Mouse (Mus musculus): Measurements from ENCODE around the gene Esrrb. TPM values are rescaled to one million over a fixed set of nuclear protein-coding genes. Genes with fewer than 3 reads are reported as not detected.

Esrrb gene
- polyA plus RNA-seq (2015; fragmentation: Nextera tagmentation; extraction: Ambion mirVana), result 0.37 and 0.53 TPM in 2 replicates

GRCm38 (mm10) chr12:86360696-86361631 is at the start of gene Esrrb:
Esrrb (plus strand) TSS chr12:86361117.
- Histone ChIP-seq H3K27ac (no peak within 1 kb of the TSS), H3K9ac (no peak within 1 kb of the TSS), H3K4me2 (no peak within 1 kb of the TSS), H3K9me3 (replicated peaks) (no peaks in the 10 kb centered on the region), H3K36me3 (no peaks in the 10 kb centered on the region), H3K4me3 (replicated peaks) (no peak within 1 kb of the TSS), H3K4me1 (peaks cover 18% of the 10 kb centered on the region; the same call in 1 of the 2 replicates), H3K27me3 (peaks cover 33% of the 10 kb centered on the region)
- 39% methylated on average over 22 of the region's 22 CpGs for WGBS
- ATAC-seq (replicated peaks; ENCODE audit: low FRiP score), result no peak

- peaks cover 15% of the 10 kb centered on the region for H3K4me1 ChIP-seq
- H3K4me2 ChIP-seq, result peak overlapping the region; percentile 38
- no peak overlapping the region for H3K27ac ChIP-seq
- H3K4me3 ChIP-seq (replicated peaks), result peak overlapping the region; percentile 10
- WGBS, result 8% methylated on average over 12 of the region's 12 CpGs
- no peaks in the 10 kb centered on the region for H3K36me3 ChIP-seq
- peaks cover 10% of the 10 kb centered on the region for H3K27me3 ChIP-seq
- no peak overlapping the region for H3K9ac ChIP-seq
- no peaks in the 10 kb centered on the region for H3K9me3 ChIP-seq (replicated peaks)
- ATAC-seq (replicated peaks; ENCODE audit: low FRiP score), result 0 out of 2 replicates have a peak, but pooled peaks have one; percentile 15
Observed at GRCm38 (mm10) chr12:86320629-86321028, 40.3 kb upstream of the Esrrb start.

DNA sequence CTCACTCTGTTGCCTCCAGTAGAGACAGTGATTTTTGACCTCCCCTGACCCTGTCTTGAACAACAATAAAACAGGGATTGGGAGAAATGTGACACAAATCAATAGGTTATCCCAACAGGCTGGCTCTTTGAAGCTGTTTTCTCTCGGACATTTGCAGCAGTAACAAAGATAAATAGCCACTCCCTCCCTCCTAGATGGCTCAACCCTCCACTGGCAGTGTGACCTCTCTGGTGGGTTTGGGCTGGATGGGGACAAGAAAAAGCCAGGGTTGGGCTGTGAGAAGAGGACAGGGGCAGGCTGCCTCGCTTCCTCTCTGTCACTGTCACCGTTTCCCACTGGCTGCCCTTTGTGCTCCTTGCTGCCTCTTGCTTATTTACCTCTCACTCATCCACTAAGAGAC is 36.6 kb upstream of the Esrrb start:
- no peak overlapping the region for H3K4me3 ChIP-seq (replicated peaks)
- H3K27ac ChIP-seq, result no peak overlapping the region
- H3K4me2 ChIP-seq, result no peak overlapping the region
- peaks cover 6% of the 10 kb centered on the region for H3K27me3 ChIP-seq
- peaks cover 15% of the 10 kb centered on the region for H3K4me1 ChIP-seq
- H3K36me3 ChIP-seq, result no peaks in the 10 kb centered on the region
- no peak overlapping the region for H3K9ac ChIP-seq
- no peaks in the 10 kb centered on the region for H3K9me3 ChIP-seq (replicated peaks)
- ATAC-seq (replicated peaks; ENCODE audit: low FRiP score), result no peak
- 16% methylated on average over 3 of the region's 3 CpGs for WGBS

DNA sequence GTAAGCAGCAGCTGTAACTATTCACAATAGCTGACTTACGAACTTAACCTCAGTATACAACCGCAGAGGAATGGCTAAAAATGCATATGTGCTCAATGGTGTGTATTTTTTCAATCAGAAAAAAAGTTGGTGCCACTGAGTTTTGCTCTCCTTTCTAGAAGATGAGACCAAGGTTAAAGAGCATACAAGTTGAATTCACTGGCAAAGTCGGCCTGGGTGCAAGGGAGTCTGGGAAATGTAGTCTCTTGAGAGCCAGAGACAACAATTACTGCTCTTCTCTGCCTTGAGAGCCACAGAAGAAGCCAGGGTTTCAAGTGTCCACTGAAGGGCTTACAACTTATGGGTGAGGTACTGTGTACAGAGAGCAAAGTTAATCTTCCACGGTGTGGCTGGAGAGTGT is 31.1 kb upstream of the Esrrb start:
- Histone ChIP-seq H3K36me3 (no peaks in the 10 kb centered on the region), H3K4me1 (no peaks in the 10 kb centered on the region), H3K4me2 (no peak overlapping the region), H3K4me3 (replicated peaks) (no peak overlapping the region), H3K27me3 (no peaks in the 10 kb centered on the region), H3K27ac (no peak overlapping the region), H3K9me3 (replicated peaks) (no peaks in the 10 kb centered on the region), H3K9ac (no peak overlapping the region)
- WGBS, result 56% methylated on average over 4 of the region's 4 CpGs
- no peak for ATAC-seq (replicated peaks; ENCODE audit: low FRiP score)

- H3K9me3 ChIP-seq (replicated peaks), result no peaks in the 10 kb centered on the region
- H3K9ac ChIP-seq, result no peak overlapping the region
- H3K4me3 ChIP-seq (replicated peaks), result no peak overlapping the region
- H3K4me1 ChIP-seq, result no peaks in the 10 kb centered on the region
- 89% methylated on average over 9 of the region's 9 CpGs for WGBS
- no peak overlapping the region for H3K27ac ChIP-seq
- H3K36me3 ChIP-seq, result no peaks in the 10 kb centered on the region
- ATAC-seq (replicated peaks; ENCODE audit: low FRiP score), result no peak
- H3K4me2 ChIP-seq, result no peak overlapping the region
- H3K27me3 ChIP-seq, result no peaks in the 10 kb centered on the region
Observed at GRCm38 (mm10) chr12:86330684-86331083, 30.2 kb upstream of the Esrrb start.

GRCm38 (mm10) chr12:86331248-86331647 is 29.7 kb upstream of the Esrrb start:
- Histone ChIP-seq H3K27ac (no peak overlapping the region), H3K36me3 (no peaks in the 10 kb centered on the region), H3K9me3 (replicated peaks) (no peaks in the 10 kb centered on the region), H3K9ac (no peak overlapping the region), H3K4me3 (replicated peaks) (no peak overlapping the region), H3K4me1 (no peaks in the 10 kb centered on the region), H3K4me2 (no peak overlapping the region), H3K27me3 (no peaks in the 10 kb centered on the region)
- no peak for ATAC-seq (replicated peaks; ENCODE audit: low FRiP score)
- WGBS, result 82% methylated on average over 10 of the region's 10 CpGs

- no peak for ATAC-seq (replicated peaks; ENCODE audit: low FRiP score)
- Histone ChIP-seq H3K9me3 (replicated peaks) (no peaks in the 10 kb centered on the region), H3K4me1 (0 out of 2 replicates have a peak, but pooled peaks cover 3% of the 10 kb centered on the region), H3K36me3 (no peaks in the 10 kb centered on the region), H3K4me2 (no peak overlapping the region), H3K27me3 (no peaks in the 10 kb centered on the region), H3K4me3 (replicated peaks) (no peak overlapping the region), H3K27ac (no peak overlapping the region), H3K9ac (no peak overlapping the region)
- WGBS, result 91% methylated on average over 3 of the region's 3 CpGs
Observed at GRCm38 (mm10) chr12:86336209-86336608, 24.7 kb upstream of the Esrrb start.

GRCm38 (mm10) chr12:86336887-86337286 is 24.0 kb upstream of the Esrrb start:
- H3K27me3 ChIP-seq, result no peaks in the 10 kb centered on the region
- 0 out of 2 replicates have a peak, but pooled peaks cover 3% of the 10 kb centered on the region for H3K4me1 ChIP-seq
- H3K4me3 ChIP-seq (replicated peaks), result no peak overlapping the region
- no peak overlapping the region for H3K4me2 ChIP-seq
- H3K27ac ChIP-seq, result no peak overlapping the region
- no peaks in the 10 kb centered on the region for H3K9me3 ChIP-seq (replicated peaks)
- WGBS, result 43% methylated on average over 7 of the region's 7 CpGs
- H3K36me3 ChIP-seq, result no peaks in the 10 kb centered on the region
- H3K9ac ChIP-seq, result no peak overlapping the region
- ATAC-seq (replicated peaks; ENCODE audit: low FRiP score), result no peak

- Histone ChIP-seq H3K9ac (no peak overlapping the region), H3K9me3 (replicated peaks) (no peaks in the 10 kb centered on the region), H3K4me2 (no peak overlapping the region), H3K4me1 (0 out of 2 replicates have a peak, but pooled peaks cover 3% of the 10 kb centered on the region), H3K36me3 (no peaks in the 10 kb centered on the region), H3K4me3 (replicated peaks) (no peak overlapping the region), H3K27me3 (peaks cover 4% of the 10 kb centered on the region), H3K27ac (no peak overlapping the region)
- 81% methylated on average over 8 of the region's 8 CpGs for WGBS
- no peak for ATAC-seq (replicated peaks; ENCODE audit: low FRiP score)
Observed at GRCm38 (mm10) chr12:86349477-86349876, 11.4 kb upstream of the Esrrb start.

- no peaks in the 10 kb centered on the region for H3K9me3 ChIP-seq (replicated peaks)
- H3K4me1 ChIP-seq, result peaks cover 11% of the 10 kb centered on the region; the same call in 1 of the 2 replicates
- H3K4me2 ChIP-seq, result no peak overlapping the region
- H3K4me3 ChIP-seq (replicated peaks), result no peak overlapping the region
- H3K27me3 ChIP-seq, result peaks cover 25% of the 10 kb centered on the region
- no peak overlapping the region for H3K27ac ChIP-seq
- no peaks in the 10 kb centered on the region for H3K36me3 ChIP-seq
- H3K9ac ChIP-seq, result no peak overlapping the region
- ATAC-seq (replicated peaks; ENCODE audit: low FRiP score), result no peak
- 52% methylated on average over 6 of the region's 6 CpGs for WGBS
Observed at GRCm38 (mm10) chr12:86359406-86359805, 1.5 kb upstream of the Esrrb start.

DNA sequence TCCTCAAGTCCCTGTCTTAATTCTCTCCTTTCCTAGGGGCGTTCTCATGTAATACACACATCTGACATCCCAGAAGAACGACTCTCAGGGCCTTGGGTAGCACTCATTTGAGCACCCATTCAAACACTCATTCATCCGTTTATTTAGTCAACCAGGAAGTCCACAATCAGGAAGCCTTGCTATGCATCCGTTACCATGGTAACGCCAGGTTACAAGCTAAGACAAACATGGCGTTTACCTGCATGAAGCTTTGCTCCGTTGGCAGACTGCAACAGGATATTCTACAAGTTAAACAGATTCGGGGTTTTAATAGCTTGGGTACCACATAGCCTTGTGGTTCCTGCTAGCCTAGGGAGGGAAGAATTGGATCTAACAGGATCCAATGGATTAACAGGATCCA is 1.0 kb upstream of the Esrrb start:
- no peak overlapping the region for H3K4me2 ChIP-seq
- ATAC-seq (replicated peaks; ENCODE audit: low FRiP score), result no peak
- peaks cover 26% of the 10 kb centered on the region for H3K27me3 ChIP-seq
- H3K9ac ChIP-seq, result no peak overlapping the region
- WGBS, result 79% methylated on average over 8 of the region's 8 CpGs
- no peak overlapping the region for H3K4me3 ChIP-seq (replicated peaks)
- H3K36me3 ChIP-seq, result no peaks in the 10 kb centered on the region
- H3K4me1 ChIP-seq, result peaks cover 12% of the 10 kb centered on the region; the same call in 1 of the 2 replicates
- no peak overlapping the region for H3K27ac ChIP-seq
- H3K9me3 ChIP-seq (replicated peaks), result no peaks in the 10 kb centered on the region

- Histone ChIP-seq H3K4me2 (no peak overlapping the region), H3K4me3 (replicated peaks) (no peak overlapping the region), H3K4me1 (peaks cover 18% of the 10 kb centered on the region; the same call in 1 of the 2 replicates), H3K9me3 (replicated peaks) (no peaks in the 10 kb centered on the region), H3K36me3 (no peaks in the 10 kb centered on the region), H3K27me3 (peaks cover 41% of the 10 kb centered on the region), H3K9ac (no peak overlapping the region), H3K27ac (no peak overlapping the region)
- 23% methylated on average over 5 of the region's 5 CpGs for WGBS
- no peak for ATAC-seq (replicated peaks; ENCODE audit: low FRiP score)
Observed at GRCm38 (mm10) chr12:86364285-86364684, 3.4 kb downstream of the Esrrb start.

All from kidney, embryonic 15.5 days (tissue).